Mouse (Mus musculus) intestine, embryonic 16.5 days (tissue): ENCODE data around the gene Rnaset2b. TPM values are rescaled to one million over a fixed set of nuclear protein-coding genes. Genes with fewer than 3 reads are reported as not detected.
"Not testable (repeated sequence)": the region's sequence is repeated elsewhere in the genome, so short reads cannot be mapped to it uniquely, and the experiment has no call there.

Source experiments
- ATAC-seq: fragments of 200-750 bp; cut with Nextera tagmentation; 2 replicates; pipeline ENCODE4 v1.8.0; 2017; ENCODE audit warnings: moderate TSS enrichment, moderate library complexity
- H3K27ac ChIP-seq: fragments of 300-500 bp; sonication (generic); 2 replicates; pipeline ENCODE4 v1.5.1; 2014; ENCODE audit warnings: mild to moderate bottlenecking, low read length
- H3K27me3 ChIP-seq: fragments of 300-500 bp; sonication (generic); replicated peaks from 2 replicates; pipeline ENCODE4 v1.6.1; 2014; ENCODE audit warnings: low read length, control low read depth, mixed read lengths; ENCODE audit not compliant: control insufficient read depth, insufficient read depth
- H3K36me3 ChIP-seq: fragments of 300-500 bp; sonication (generic); 2 replicates; pipeline ENCODE4 v1.6.1; 2014; ENCODE audit warnings: low read length, control low read depth; ENCODE audit not compliant: control insufficient read depth, insufficient read depth
- H3K4me1 ChIP-seq: fragments of 300-500 bp; sonication (generic); 2 replicates; pipeline ENCODE4 v1.6.1; 2014; ENCODE audit warnings: low read length, control low read depth, mixed read lengths; ENCODE audit not compliant: control insufficient read depth, insufficient read depth
- H3K4me2 ChIP-seq: fragments of 300-500 bp; sonication (generic); 2 replicates; pipeline ENCODE4 v1.6.1; 2014; ENCODE audit warnings: low read depth, low read length, control low read depth
- H3K4me3 ChIP-seq: fragments of 300-500 bp; sonication (generic); 2 replicates; pipeline ENCODE4 v1.5.1; 2014; ENCODE audit warnings: mild to moderate bottlenecking, low read length
- H3K9ac ChIP-seq: fragments of 300-500 bp; sonication (generic); 2 replicates; pipeline ENCODE4 v1.6.1; 2014; ENCODE audit warnings: low read depth, low read length
- H3K9me3 ChIP-seq: fragments of 300-500 bp; sonication (generic); 2 replicates; pipeline ENCODE4 v1.6.1; 2016; ENCODE audit warnings: low read length, control low read depth; ENCODE audit not compliant: control insufficient read depth
- WGBS: fragments of 180-500 bp; shearing (Covaris S2); extraction: QIAGEN DNeasy Blood & Tissue Kit; methylation state at CpG from one replicate; pipeline ENCODE4 v1.1.7; 2014; 5-methylcytosine and 5-hydroxymethylcytosine counted together
- polyA plus RNA-seq: library from polyadenylated mRNA; unstranded; fragments of >200 nt; fragmentation: Nextera tagmentation; extraction: Ambion mirVana; gene quantifications from 2 replicates; pipeline ENCODE4 v1.2.1, GENCODE M21; 2015

Gene Rnaset2b
- polyA plus RNA-seq = 265 and 286 TPM in 2 replicates

DNA sequence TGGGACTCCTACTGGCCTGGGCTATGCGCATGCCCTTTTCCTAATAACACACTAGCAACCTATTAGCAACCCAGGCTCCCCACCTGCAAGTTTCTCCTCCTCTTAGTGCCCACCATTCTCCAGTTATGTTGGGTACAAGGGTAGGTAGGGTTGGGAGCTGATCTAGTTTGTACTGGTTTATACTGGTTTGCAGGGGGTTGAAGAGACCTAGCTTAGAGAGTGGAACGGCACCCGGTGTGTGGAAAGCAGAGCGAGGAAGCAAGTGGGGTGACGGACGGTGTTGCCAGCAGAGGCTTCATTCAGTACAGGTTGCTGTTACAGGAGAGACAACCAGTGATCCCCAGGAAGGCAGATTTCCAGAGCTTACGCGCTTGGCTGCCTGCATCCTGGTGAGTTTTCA is at the start of gene Rnaset2b:
TSS of gene Rnaset2b (plus strand) at position 301 of the 400 bp plus-strand sequence.
- H3K27me3 ChIP-seq, ATAC-seq, H3K9ac ChIP-seq, H3K4me1 ChIP-seq, H3K9me3 ChIP-seq, H3K4me2 ChIP-seq, H3K27ac ChIP-seq, H3K36me3 ChIP-seq, H3K4me3 ChIP-seq: not testable (repeated sequence)
- whole genome bisulfite sequencing = no CpG with 5 or more reads among the region's 8 CpGs

DNA sequence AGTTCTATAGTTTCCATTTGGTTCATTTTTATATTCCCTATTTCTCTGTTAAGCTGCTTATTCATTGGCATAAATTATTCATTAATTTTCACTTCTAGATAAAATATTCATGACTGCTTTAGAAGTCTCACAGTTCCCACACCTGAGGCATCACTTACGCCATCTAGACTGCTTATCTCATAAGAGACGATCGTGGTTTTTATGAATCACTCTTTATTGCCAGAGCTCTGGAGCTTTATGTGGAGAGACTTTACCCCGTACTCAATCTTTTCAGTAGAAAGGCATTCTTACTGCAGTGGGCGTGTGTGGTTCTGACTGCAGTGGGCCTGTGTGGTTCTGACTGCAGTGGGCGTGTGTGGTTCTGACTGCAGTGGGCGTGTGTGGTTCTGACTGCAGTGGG is 38.8 kb upstream of the Rnaset2b start:
- not testable (repeated sequence) for H3K4me2 ChIP-seq, H3K36me3 ChIP-seq, H3K9ac ChIP-seq, H3K4me3 ChIP-seq, H3K4me1 ChIP-seq, H3K27me3 ChIP-seq, H3K27ac ChIP-seq, H3K9me3 ChIP-seq
- peak; percentile 65; the same call in 1 of the 2 replicates for ATAC-seq
- WGBS = 67% methylated on average over 6 of the region's 7 CpGs

DNA sequence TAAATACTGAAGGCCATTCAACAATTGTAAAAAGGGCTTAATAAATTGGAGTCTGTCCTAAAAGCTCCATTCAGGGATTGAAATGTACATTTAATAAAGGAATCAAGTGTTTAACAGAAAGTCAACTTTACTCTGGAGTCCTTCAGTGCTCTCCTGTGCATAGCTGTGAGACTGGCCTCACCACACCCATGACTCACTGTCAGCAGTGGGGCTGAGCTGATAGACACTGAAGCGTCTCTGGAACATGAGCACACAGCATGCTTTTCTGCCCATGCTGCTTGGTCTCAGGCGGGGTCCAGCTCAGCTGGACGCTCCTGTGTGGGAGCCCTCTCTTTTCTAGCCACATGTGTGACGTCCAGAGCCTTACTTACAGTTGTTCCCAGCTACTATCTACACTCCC is 27.9 kb upstream of the Rnaset2b start:
- H3K27ac ChIP-seq, ATAC-seq, H3K4me1 ChIP-seq, H3K4me3 ChIP-seq, H3K4me2 ChIP-seq, H3K9me3 ChIP-seq, H3K36me3 ChIP-seq, H3K9ac ChIP-seq, H3K27me3 ChIP-seq: not testable (repeated sequence)
- no CpG with 5 or more reads among the region's 4 CpGs for WGBS

DNA sequence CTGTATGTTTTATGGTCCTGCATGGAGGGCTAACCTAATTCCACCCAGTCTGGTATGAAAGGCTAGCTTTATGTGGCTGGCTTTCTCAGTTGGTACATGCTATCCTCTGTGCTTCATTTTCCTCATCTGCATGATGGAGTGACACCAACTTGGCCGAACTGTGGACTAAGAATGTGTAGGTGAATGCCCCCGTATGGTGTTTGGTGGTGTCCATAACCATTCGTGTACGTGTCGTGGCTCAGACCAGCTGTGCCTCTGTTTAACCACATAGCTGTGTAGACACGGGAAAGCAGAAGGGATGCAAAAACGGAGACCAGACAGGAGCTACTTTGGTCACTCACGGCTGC is 22.8 kb upstream of the Rnaset2b start:
- not testable (repeated sequence) for H3K4me1 ChIP-seq, ATAC-seq, H3K27me3 ChIP-seq, H3K27ac ChIP-seq, H3K9me3 ChIP-seq, H3K36me3 ChIP-seq
- no CpG with 5 or more reads among the region's 8 CpGs for WGBS
- Histone ChIP-seq H3K9ac (peak overlapping the region; percentile 67; the same call in 1 of the 2 replicates), H3K4me2 (peak overlapping the region; percentile 55), H3K4me3 (peak overlapping the region; percentile 58)

DNA sequence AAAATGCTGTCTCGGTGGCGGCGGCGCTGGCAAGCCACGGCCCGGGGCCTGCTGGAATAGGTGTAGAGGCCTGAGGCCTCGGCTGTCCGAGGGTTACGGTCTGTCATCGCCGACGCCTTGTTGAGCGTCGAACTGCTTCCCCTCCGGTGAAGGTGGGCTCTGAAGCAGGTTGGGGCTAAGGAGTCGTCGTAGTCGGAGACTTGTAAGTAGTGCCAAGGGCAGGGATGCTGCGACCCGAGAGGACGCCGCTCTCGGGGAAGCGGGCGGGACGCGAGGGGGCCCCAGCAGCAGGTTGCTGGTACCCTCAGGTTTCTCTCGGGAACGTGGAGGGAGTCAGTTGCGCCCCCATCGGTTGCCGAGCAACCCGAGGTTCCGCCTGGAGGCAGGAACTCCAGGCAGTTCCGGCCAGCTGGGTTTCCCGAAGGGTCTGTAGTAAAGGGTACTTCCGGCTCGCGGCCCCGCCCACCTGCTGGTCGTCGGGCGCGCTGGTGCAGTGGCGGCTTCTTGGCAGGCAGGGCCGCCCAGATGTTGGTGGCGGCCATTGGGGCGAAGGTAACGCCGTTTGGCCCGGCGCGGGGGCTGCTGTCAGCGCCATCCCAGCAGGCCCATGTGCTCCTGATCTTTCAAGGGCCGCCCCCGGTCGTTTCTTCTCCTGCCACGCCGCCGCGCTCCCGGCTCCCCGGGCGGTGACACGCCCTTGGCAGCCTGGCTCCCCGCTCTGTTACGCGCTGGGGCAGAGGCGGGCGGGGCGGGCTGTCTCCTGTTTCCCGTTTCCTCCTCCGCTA is 22.3 kb upstream of the Rnaset2b start, which contains the start of gene Rsph3b:
TSS of gene Rsph3b (minus strand) at position 699 of the 785 bp plus-strand sequence.
- ATAC-seq = peak; percentile 98
- Histone ChIP-seq H3K27ac (peak within 1 kb of the TSS; percentile 87), H3K9ac (peak within 1 kb of the TSS; percentile 67), H3K4me2 (peak within 1 kb of the TSS; percentile 55), H3K4me3 (peak within 1 kb of the TSS; percentile 58)
- not testable (repeated sequence) for H3K27me3 ChIP-seq, H3K9me3 ChIP-seq, H3K4me1 ChIP-seq, H3K36me3 ChIP-seq
- WGBS = under 1% methylated on average over 63 of the region's 73 CpGs

DNA sequence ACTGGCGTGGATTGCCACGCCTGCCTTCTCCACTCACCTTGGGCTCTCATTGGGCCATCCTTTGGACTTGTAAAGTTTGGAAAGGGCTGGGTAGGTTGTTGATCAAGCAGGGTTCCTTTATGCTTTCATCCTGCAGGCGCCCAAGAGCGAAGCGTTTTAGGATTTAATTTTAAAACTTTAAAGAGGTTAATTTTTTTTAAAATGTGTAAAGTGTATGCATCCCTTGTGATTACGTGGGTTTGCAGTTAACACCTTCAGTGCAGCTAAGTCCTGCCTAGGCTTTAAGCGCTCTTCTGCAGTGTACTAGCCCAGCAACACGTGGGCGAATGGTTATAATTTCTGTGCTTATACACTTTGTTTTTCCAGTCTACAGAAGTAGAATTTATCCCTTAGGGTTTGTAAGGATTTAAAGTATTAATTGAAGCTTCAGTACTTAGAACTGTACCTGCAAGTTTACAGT is 21.6 kb upstream of the Rnaset2b start:
- peak overlapping the region; percentile 58 for H3K4me3 ChIP-seq
- 6% methylated on average over 9 of the region's 9 CpGs for WGBS
- H3K4me1 ChIP-seq, H3K27me3 ChIP-seq, H3K36me3 ChIP-seq, H3K9me3 ChIP-seq: not testable (repeated sequence)
- H3K4me2 ChIP-seq = peak overlapping the region; percentile 55
- ATAC-seq = peak; percentile 45
- peak overlapping the region; percentile 67 for H3K9ac ChIP-seq
- H3K27ac ChIP-seq = peak overlapping the region; percentile 87

DNA sequence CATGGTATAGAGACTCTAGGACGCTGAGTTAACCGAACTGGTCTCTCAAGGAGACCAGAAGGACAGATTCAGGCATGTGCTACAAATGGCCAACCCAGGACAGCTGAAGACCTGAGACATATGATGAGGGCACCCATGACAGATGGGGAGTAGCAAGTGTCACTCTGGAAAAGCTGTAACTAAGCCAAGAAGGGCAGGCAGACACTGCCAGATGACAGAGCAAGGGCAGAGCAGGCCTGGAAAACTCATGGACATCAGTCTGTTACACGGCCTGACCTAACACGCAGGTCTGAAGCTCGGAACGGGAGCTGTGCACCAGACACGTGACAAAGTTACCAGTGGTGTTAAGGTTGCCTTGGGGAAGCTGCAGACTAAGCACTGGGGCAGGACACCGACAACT is 11.6 kb upstream of the Rnaset2b start:
- not testable (repeated sequence) for H3K4me2 ChIP-seq, ATAC-seq, H3K9ac ChIP-seq, H3K9me3 ChIP-seq, H3K36me3 ChIP-seq, H3K4me3 ChIP-seq, H3K4me1 ChIP-seq, H3K27ac ChIP-seq, H3K27me3 ChIP-seq
- 84% methylated on average over 6 of the region's 8 CpGs for whole genome bisulfite sequencing

DNA sequence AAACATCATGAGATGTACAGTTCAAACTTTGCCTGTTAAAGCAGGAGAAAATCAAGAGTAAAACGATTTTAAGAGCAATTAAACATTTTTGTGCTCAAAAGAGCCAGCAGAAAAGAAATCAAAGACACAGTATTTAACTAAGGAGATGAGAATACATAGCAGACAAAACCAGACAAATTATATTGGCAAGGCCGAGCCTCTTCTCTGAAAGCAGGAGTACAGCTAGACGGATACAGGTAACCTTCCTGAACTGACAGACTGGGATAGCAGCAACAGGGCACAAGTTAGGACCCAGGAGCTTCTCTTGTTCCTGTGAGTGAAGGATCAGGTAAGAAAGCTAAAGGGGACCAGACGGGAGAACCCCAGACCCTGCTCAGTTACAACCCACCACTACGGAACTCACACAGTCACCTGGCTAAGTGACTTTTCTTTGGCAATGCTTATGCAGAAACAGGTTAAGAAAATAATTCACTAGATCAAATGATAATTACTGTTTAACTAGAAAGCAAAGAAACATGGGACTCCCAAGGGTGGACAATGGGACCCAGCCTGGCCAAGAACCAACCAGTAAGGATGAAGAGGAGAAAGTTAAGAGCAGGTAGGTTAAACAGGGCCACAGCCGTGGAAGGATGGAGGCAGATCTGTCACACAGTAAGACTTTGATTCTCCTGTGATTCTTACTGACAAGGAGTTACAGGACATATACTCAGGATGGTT is 10.7 kb upstream of the Rnaset2b start:
- H3K9me3 ChIP-seq, H3K27ac ChIP-seq, H3K9ac ChIP-seq, H3K27me3 ChIP-seq, ATAC-seq, H3K36me3 ChIP-seq, H3K4me1 ChIP-seq: not testable (repeated sequence)
- Histone ChIP-seq H3K4me2 (peak overlapping the region; percentile 40), H3K4me3 (peak overlapping the region; percentile 52)
- 60% methylated on average over 3 of the region's 6 CpGs for WGBS

DNA sequence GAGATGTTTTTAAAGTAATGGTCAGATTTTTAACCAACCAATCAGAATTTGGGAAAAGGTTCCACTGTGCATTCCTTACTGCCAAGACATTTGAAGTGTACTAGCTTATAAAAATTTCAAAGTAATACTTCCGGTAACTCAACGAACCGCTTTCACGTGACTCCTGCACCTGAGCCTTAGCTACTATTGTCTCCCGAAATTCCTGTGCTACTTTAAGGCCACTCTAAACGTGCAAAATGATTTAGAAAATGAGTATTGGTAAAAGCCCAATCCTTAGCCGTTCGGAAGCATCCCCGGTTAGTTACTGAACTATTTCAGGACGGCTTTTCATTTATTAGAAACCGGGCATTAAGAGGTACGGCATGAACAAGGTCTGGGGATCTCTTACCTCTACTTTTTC is 10.1 kb upstream of the Rnaset2b start:
- not testable (repeated sequence) for H3K27ac ChIP-seq, H3K27me3 ChIP-seq, H3K9me3 ChIP-seq, H3K36me3 ChIP-seq, ATAC-seq, H3K9ac ChIP-seq, H3K4me1 ChIP-seq
- Histone ChIP-seq H3K4me2 (peak overlapping the region; percentile 40; the same call in 1 of the 2 replicates), H3K4me3 (peak overlapping the region; percentile 52)
- 0% methylated on average over 11 of the region's 12 CpGs for WGBS
